Mouse (Mus musculus): ENCODE results near the gene Rhcg. TPM values are rescaled to one million over a fixed set of nuclear protein-coding genes. Genes with fewer than 3 reads are reported as not detected.
A peak's percentile ranks its signal among the peaks of the same experiment; 100 is the strongest.

The Rhcg gene
- polyA plus RNA-seq, 1 experiment from 2014 or later, result not detected

GRCm38 (mm10) chr7:79590560-79591110 is 26.8 kb downstream of the Rhcg start:
- WGBS (ENCODE audit: insufficient replicate concordance), result 11% methylated on average over 3 of the region's 3 CpGs
- Histone ChIP-seq H3K27ac (ENCODE audit: low read depth, low read length) (no peak overlapping the region), H3K4me2 (no peak overlapping the region), H3K9me3 (replicated peaks; ENCODE audit: control insufficient read depth, low read length) (no peaks in the 10 kb centered on the region; the same call in 1 of the 2 replicates), H3K9ac (ENCODE audit: low read depth, low read length) (no peak overlapping the region), H3K4me1 (ENCODE audit: control insufficient read depth, insufficient read depth, low read length) (peaks cover 6% of the 10 kb centered on the region; the same call in 1 of the 2 replicates), H3K36me3 (ENCODE audit: control insufficient read depth, insufficient read depth, low read length) (no peaks in the 10 kb centered on the region), H3K27me3 (ENCODE audit: control insufficient read depth, insufficient read depth, low read length) (peaks cover 74% of the 10 kb centered on the region), H3K4me3 (ENCODE audit: low read depth, low read length) (no peak overlapping the region)
- ATAC-seq (replicated peaks; ENCODE audit: insufficient number of reproducible peaks, low FRiP score, low TSS enrichment), result no peak

GRCm38 (mm10) chr7:79589763-79590559 is 27.5 kb downstream of the Rhcg start:
- Histone ChIP-seq H3K4me3 (ENCODE audit: low read depth, low read length) (no peak overlapping the region), H3K9ac (ENCODE audit: low read depth, low read length) (no peak overlapping the region), H3K36me3 (ENCODE audit: control insufficient read depth, insufficient read depth, low read length) (no peaks in the 10 kb centered on the region), H3K4me1 (ENCODE audit: control insufficient read depth, insufficient read depth, low read length) (peaks cover 6% of the 10 kb centered on the region; the same call in 1 of the 2 replicates), H3K9me3 (replicated peaks; ENCODE audit: control insufficient read depth, low read length) (no peaks in the 10 kb centered on the region; the same call in 1 of the 2 replicates), H3K27ac (ENCODE audit: low read depth, low read length) (no peak overlapping the region), H3K27me3 (ENCODE audit: control insufficient read depth, insufficient read depth, low read length) (peaks cover 69% of the 10 kb centered on the region), H3K4me2 (no peak overlapping the region)
- ATAC-seq (replicated peaks; ENCODE audit: insufficient number of reproducible peaks, low FRiP score, low TSS enrichment), result no peak
- WGBS (ENCODE audit: insufficient replicate concordance), result 13% methylated on average over 9 of the region's 9 CpGs

- H3K27me3 ChIP-seq (ENCODE audit: control insufficient read depth, insufficient read depth, low read length), result peaks cover 60% of the 10 kb centered on the region
- H3K4me3 ChIP-seq (ENCODE audit: low read depth, low read length), result no peak overlapping the region
- no peaks in the 10 kb centered on the region; the same call in 1 of the 2 replicates for H3K9me3 ChIP-seq (replicated peaks; ENCODE audit: control insufficient read depth, low read length)
- H3K4me1 ChIP-seq (ENCODE audit: control insufficient read depth, insufficient read depth, low read length), result peaks cover 6% of the 10 kb centered on the region; the same call in 1 of the 2 replicates
- H3K9ac ChIP-seq (ENCODE audit: low read depth, low read length), result no peak overlapping the region
- no peak overlapping the region for H3K4me2 ChIP-seq
- no peak overlapping the region for H3K27ac ChIP-seq (ENCODE audit: low read depth, low read length)
- ATAC-seq (replicated peaks; ENCODE audit: insufficient number of reproducible peaks, low FRiP score, low TSS enrichment), result no peak
- no peaks in the 10 kb centered on the region for H3K36me3 ChIP-seq (ENCODE audit: control insufficient read depth, insufficient read depth, low read length)
- WGBS (ENCODE audit: insufficient replicate concordance), result 66% methylated on average over 3 of the region's 3 CpGs
These were observed 29.2 kb downstream of the Rhcg start for GRCm38 (mm10) chr7:79588284-79588683.

GRCm38 (mm10) chr7:79578851-79579241 is 38.6 kb downstream of the Rhcg start:
- peaks cover 74% of the 10 kb centered on the region for H3K27me3 ChIP-seq (ENCODE audit: control insufficient read depth, insufficient read depth, low read length)
- H3K4me1 ChIP-seq (ENCODE audit: control insufficient read depth, insufficient read depth, low read length), result peaks cover 22% of the 10 kb centered on the region
- under 1% methylated on average over 20 of the region's 20 CpGs for WGBS (ENCODE audit: insufficient replicate concordance)
- no peak; the same call in 1 of the 2 replicates for ATAC-seq (replicated peaks; ENCODE audit: insufficient number of reproducible peaks, low FRiP score, low TSS enrichment)
- H3K9ac ChIP-seq (ENCODE audit: low read depth, low read length), result peak overlapping the region; percentile 61; the same call in 1 of the 2 replicates
- H3K36me3 ChIP-seq (ENCODE audit: control insufficient read depth, insufficient read depth, low read length), result no peaks in the 10 kb centered on the region
- H3K4me3 ChIP-seq (ENCODE audit: low read depth, low read length), result peak overlapping the region; percentile 30
- H3K27ac ChIP-seq (ENCODE audit: low read depth, low read length), result no peak overlapping the region
- H3K9me3 ChIP-seq (replicated peaks; ENCODE audit: control insufficient read depth, low read length), result no peaks in the 10 kb centered on the region
- peak overlapping the region; percentile 71 for H3K4me2 ChIP-seq

- no peak; the same call in 1 of the 2 replicates for ATAC-seq (replicated peaks; ENCODE audit: insufficient number of reproducible peaks, low FRiP score, low TSS enrichment)
- Histone ChIP-seq H3K4me3 (ENCODE audit: low read depth, low read length) (peak overlapping the region; percentile 30), H3K4me2 (peak overlapping the region; percentile 71), H3K9ac (ENCODE audit: low read depth, low read length) (peak overlapping the region; percentile 61; the same call in 1 of the 2 replicates), H3K9me3 (replicated peaks; ENCODE audit: control insufficient read depth, low read length) (no peaks in the 10 kb centered on the region), H3K36me3 (ENCODE audit: control insufficient read depth, insufficient read depth, low read length) (no peaks in the 10 kb centered on the region), H3K4me1 (ENCODE audit: control insufficient read depth, insufficient read depth, low read length) (peaks cover 22% of the 10 kb centered on the region), H3K27me3 (ENCODE audit: control insufficient read depth, insufficient read depth, low read length) (peaks cover 74% of the 10 kb centered on the region), H3K27ac (ENCODE audit: low read depth, low read length) (no peak overlapping the region)
- WGBS (ENCODE audit: insufficient replicate concordance), result 4% methylated on average over 25 of the region's 25 CpGs
These were observed 39.3 kb downstream of the Rhcg start for GRCm38 (mm10) chr7:79577931-79578850.

GRCm38 (mm10) chr7:79577096-79577874 is 40.2 kb downstream of the Rhcg start:
- Histone ChIP-seq H3K9ac (ENCODE audit: low read depth, low read length) (no peak overlapping the region), H3K4me1 (ENCODE audit: control insufficient read depth, insufficient read depth, low read length) (peaks cover 22% of the 10 kb centered on the region), H3K9me3 (replicated peaks; ENCODE audit: control insufficient read depth, low read length) (no peaks in the 10 kb centered on the region), H3K4me2 (peak overlapping the region; percentile 8; the same call in 1 of the 2 replicates), H3K27ac (ENCODE audit: low read depth, low read length) (no peak overlapping the region), H3K36me3 (ENCODE audit: control insufficient read depth, insufficient read depth, low read length) (no peaks in the 10 kb centered on the region), H3K4me3 (ENCODE audit: low read depth, low read length) (no peak overlapping the region), H3K27me3 (ENCODE audit: control insufficient read depth, insufficient read depth, low read length) (peaks cover 75% of the 10 kb centered on the region)
- WGBS (ENCODE audit: insufficient replicate concordance), result 4% methylated on average over 12 of the region's 12 CpGs
- ATAC-seq (replicated peaks; ENCODE audit: insufficient number of reproducible peaks, low FRiP score, low TSS enrichment), result no peak

- no peak for ATAC-seq (replicated peaks; ENCODE audit: insufficient number of reproducible peaks, low FRiP score, low TSS enrichment)
These were observed 40.8 kb downstream of the Rhcg start for GRCm38 (mm10) chr7:79576659-79577058.

More at GRCm38 (mm10) chr7:79576659-79577058, 40.8 kb downstream of the Rhcg start:
- WGBS (ENCODE audit: insufficient replicate concordance), result under 1% methylated on average over 5 of the region's 5 CpGs
- Histone ChIP-seq H3K27me3 (ENCODE audit: control insufficient read depth, insufficient read depth, low read length) (peaks cover 80% of the 10 kb centered on the region), H3K4me3 (ENCODE audit: low read depth, low read length) (no peak overlapping the region), H3K4me1 (ENCODE audit: control insufficient read depth, insufficient read depth, low read length) (peaks cover 22% of the 10 kb centered on the region), H3K4me2 (no peak overlapping the region), H3K27ac (ENCODE audit: low read depth, low read length) (no peak overlapping the region), H3K36me3 (ENCODE audit: control insufficient read depth, insufficient read depth, low read length) (no peaks in the 10 kb centered on the region), H3K9ac (ENCODE audit: low read depth, low read length) (no peak overlapping the region), H3K9me3 (replicated peaks; ENCODE audit: control insufficient read depth, low read length) (no peaks in the 10 kb centered on the region)

Data from heart, embryonic 11.5 days (tissue).